Mouse (Mus musculus) forebrain, embryonic 10.5 days (tissue): ENCODE measurements around the gene Vkorc1l1. TPM values are rescaled to one million over a fixed set of nuclear protein-coding genes. Genes with fewer than 3 reads are reported as not detected.

Source experiments
- DNase-seq: peaks from one replicate; pipeline ENCODE4 v3.0.0-alpha.2; 2017; ENCODE audit warnings: low spot score; ENCODE audit errors: extremely low spot score
- H3K27ac ChIP-seq: fragments of 300-500 bp; sonication (generic); 2 replicates; pipeline ENCODE4 v1.5.1; 2016; ENCODE audit warnings: mild to moderate bottlenecking
- H3K27me3 ChIP-seq: fragments of 300-500 bp; sonication (generic); 2 replicates; pipeline ENCODE4 v1.6.1; 2016; ENCODE audit warnings: mild to moderate bottlenecking; ENCODE audit not compliant: poor library complexity, severe bottlenecking
- H3K36me3 ChIP-seq: fragments of 300-500 bp; sonication (generic); replicated peaks from 2 replicates; pipeline ENCODE4 v1.6.1; 2016; ENCODE audit warnings: mild to moderate bottlenecking, moderate library complexity
- H3K4me1 ChIP-seq: fragments of 300-500 bp; sonication (generic); 2 replicates; pipeline ENCODE4 v1.6.1; 2016
- H3K4me3 ChIP-seq: fragments of 300-500 bp; sonication (generic); 2 replicates; pipeline ENCODE4 v1.5.1; 2016; ENCODE audit warnings: mild to moderate bottlenecking, moderate library complexity
- H3K9me3 ChIP-seq: fragments of 300-500 bp; sonication (generic); 2 replicates; pipeline ENCODE4 v1.6.1; 2016; ENCODE audit warnings: mild to moderate bottlenecking, moderate library complexity
- WGBS: fragments of 180-500 bp; shearing (Covaris S2); methylation state at CpG from one replicate; pipeline ENCODE4 v1.1.7; 2016; 5-methylcytosine and 5-hydroxymethylcytosine counted together
- polyA plus RNA-seq: library from polyadenylated mRNA; unstranded; fragments of >200 nt; fragmentation: Nextera tagmentation; extraction: Ambion mirVana; gene quantifications from 2 replicates; pipeline ENCODE4 v1.2.1, GENCODE M21; 2016

The Vkorc1l1 gene
- polyA plus RNA-seq, 1 experiment from 2014 or later = 33.0 TPM

GRCm38 (mm10) chr5:130019461-130019860 is 77.7 kb downstream of the Vkorc1l1 start:
- Histone ChIP-seq H3K4me1 (peaks cover 30% of the 10 kb centered on the region), H3K4me3 (no peak overlapping the region), H3K36me3 (peaks cover 38% of the 10 kb centered on the region), H3K27me3 (no peaks in the 10 kb centered on the region), H3K27ac (no peak overlapping the region), H3K9me3 (no peaks in the 10 kb centered on the region)
- no peak for DNase-seq
- WGBS = 76% methylated on average over 8 of the region's 8 CpGs

- H3K27me3 ChIP-seq = no peaks in the 10 kb centered on the region
- no peak overlapping the region for H3K4me3 ChIP-seq
- 64% methylated on average over 5 of the region's 5 CpGs for WGBS
- H3K27ac ChIP-seq = no peak overlapping the region
- H3K9me3 ChIP-seq = no peaks in the 10 kb centered on the region
- no peak for DNase-seq
- H3K36me3 ChIP-seq = peaks cover 18% of the 10 kb centered on the region
- H3K4me1 ChIP-seq = peaks cover 33% of the 10 kb centered on the region
Observed at GRCm38 (mm10) chr5:130021361-130021966, 79.7 kb downstream of the Vkorc1l1 start.

GRCm38 (mm10) chr5:130022366-130022765 is 80.6 kb downstream of the Vkorc1l1 start:
- H3K27me3 ChIP-seq = no peaks in the 10 kb centered on the region
- 71% methylated on average over 7 of the region's 7 CpGs for WGBS
- no peak for DNase-seq

GRCm38 (mm10) chr5:130023067-130023766 is 81.4 kb downstream of the Vkorc1l1 start:
- Histone ChIP-seq H3K4me1 (peaks cover 33% of the 10 kb centered on the region), H3K9me3 (no peaks in the 10 kb centered on the region), H3K27ac (no peak overlapping the region), H3K4me3 (peak overlapping the region; percentile 80), H3K36me3 (peaks cover 8% of the 10 kb centered on the region), H3K27me3 (no peaks in the 10 kb centered on the region)
- no peak for DNase-seq
- 46% methylated on average over 12 of the region's 12 CpGs for WGBS

More at GRCm38 (mm10) chr5:130022366-130022765, 80.6 kb downstream of the Vkorc1l1 start:
- Histone ChIP-seq H3K36me3 (peaks cover 16% of the 10 kb centered on the region), H3K9me3 (no peaks in the 10 kb centered on the region), H3K4me3 (no peak overlapping the region), H3K4me1 (peaks cover 33% of the 10 kb centered on the region), H3K27ac (no peak overlapping the region)

GRCm38 (mm10) chr5:130023767-130024539 is 82.2 kb downstream of the Vkorc1l1 start:
- DNase-seq = peak; percentile 86
- Histone ChIP-seq H3K4me1 (peaks cover 35% of the 10 kb centered on the region), H3K36me3 (0 out of 2 replicates have a peak, but pooled peaks cover 2% of the 10 kb centered on the region), H3K27ac (peak overlapping the region; percentile 83), H3K9me3 (no peaks in the 10 kb centered on the region), H3K27me3 (no peaks in the 10 kb centered on the region), H3K4me3 (peak overlapping the region; percentile 80)
- WGBS = under 1% methylated on average over 32 of the region's 32 CpGs

GRCm38 (mm10) chr5:130027134-130027533 is 85.4 kb downstream of the Vkorc1l1 start:
- H3K27ac ChIP-seq = no peak overlapping the region
- peaks cover 31% of the 10 kb centered on the region for H3K4me1 ChIP-seq
- H3K4me3 ChIP-seq = no peak overlapping the region
- H3K27me3 ChIP-seq = no peaks in the 10 kb centered on the region
- 79% methylated on average over 5 of the region's 5 CpGs for WGBS
- no peak for DNase-seq
- H3K9me3 ChIP-seq = no peaks in the 10 kb centered on the region
- H3K36me3 ChIP-seq = no peaks in the 10 kb centered on the region

GRCm38 (mm10) chr5:130027696-130028095 is 85.9 kb downstream of the Vkorc1l1 start:
- Histone ChIP-seq H3K4me3 (no peak overlapping the region), H3K9me3 (no peaks in the 10 kb centered on the region), H3K27me3 (no peaks in the 10 kb centered on the region), H3K27ac (no peak overlapping the region), H3K36me3 (no peaks in the 10 kb centered on the region), H3K4me1 (peaks cover 26% of the 10 kb centered on the region)
- no peak for DNase-seq
- 88% methylated on average over 7 of the region's 7 CpGs for WGBS

GRCm38 (mm10) chr5:130029142-130029897 is 87.5 kb downstream of the Vkorc1l1 start, which contains the start of the genes Asl and Crcp:
Gene Asl (minus strand): TSS chr5:130029247.
Gene Crcp (plus strand): TSS chr5:130029290.
- peak; percentile 84 for DNase-seq
- no peaks in the 10 kb centered on the region for H3K27me3 ChIP-seq
- H3K4me3 ChIP-seq = peak within 1 kb of the TSS; percentile 89
- peaks cover 17% of the 10 kb centered on the region for H3K4me1 ChIP-seq
- 2% methylated on average over 51 of the region's 51 CpGs for WGBS
- peak within 1 kb of the TSS; percentile 96 for H3K27ac ChIP-seq
- H3K9me3 ChIP-seq = no peaks in the 10 kb centered on the region
- H3K36me3 ChIP-seq = no peaks in the 10 kb centered on the region

GRCm38 (mm10) chr5:130031410-130032390 is 89.9 kb downstream of the Vkorc1l1 start:
- peaks cover 20% of the 10 kb centered on the region for H3K36me3 ChIP-seq
- peaks cover 14% of the 10 kb centered on the region for H3K4me1 ChIP-seq
- 92% methylated on average over 19 of the region's 19 CpGs for WGBS
- no peak overlapping the region for H3K27ac ChIP-seq
- H3K4me3 ChIP-seq = no peak overlapping the region
- no peaks in the 10 kb centered on the region for H3K9me3 ChIP-seq
- no peaks in the 10 kb centered on the region for H3K27me3 ChIP-seq
- no peak for DNase-seq

- no peak for DNase-seq
- Histone ChIP-seq H3K27ac (no peak overlapping the region), H3K27me3 (no peaks in the 10 kb centered on the region), H3K4me3 (no peak overlapping the region), H3K9me3 (no peaks in the 10 kb centered on the region), H3K36me3 (peaks cover 34% of the 10 kb centered on the region), H3K4me1 (peaks cover 12% of the 10 kb centered on the region)
- WGBS = 92% methylated on average over 2 of the region's 2 CpGs
Observed at GRCm38 (mm10) chr5:130033869-130034268, 92.1 kb downstream of the Vkorc1l1 start.
